Mouse (Mus musculus) urinary bladder, postnatal 0 days (tissue): ENCODE data around the gene Slc15a3. TPM values are rescaled to one million over a fixed set of nuclear protein-coding genes. Genes with fewer than 3 reads are reported as not detected.

ENCODE experiments used
- polyA plus RNA-seq: library from polyadenylated mRNA; unstranded; fragments of >200 nt; fragmentation: Nextera tagmentation; extraction: Ambion mirVana; gene quantifications from 2 replicates; pipeline ENCODE4 v1.2.1, GENCODE M21; 2015

Gene Slc15a3
- 0.96 and 3.0 TPM in 2 replicates for polyA plus RNA-seq

DNA sequence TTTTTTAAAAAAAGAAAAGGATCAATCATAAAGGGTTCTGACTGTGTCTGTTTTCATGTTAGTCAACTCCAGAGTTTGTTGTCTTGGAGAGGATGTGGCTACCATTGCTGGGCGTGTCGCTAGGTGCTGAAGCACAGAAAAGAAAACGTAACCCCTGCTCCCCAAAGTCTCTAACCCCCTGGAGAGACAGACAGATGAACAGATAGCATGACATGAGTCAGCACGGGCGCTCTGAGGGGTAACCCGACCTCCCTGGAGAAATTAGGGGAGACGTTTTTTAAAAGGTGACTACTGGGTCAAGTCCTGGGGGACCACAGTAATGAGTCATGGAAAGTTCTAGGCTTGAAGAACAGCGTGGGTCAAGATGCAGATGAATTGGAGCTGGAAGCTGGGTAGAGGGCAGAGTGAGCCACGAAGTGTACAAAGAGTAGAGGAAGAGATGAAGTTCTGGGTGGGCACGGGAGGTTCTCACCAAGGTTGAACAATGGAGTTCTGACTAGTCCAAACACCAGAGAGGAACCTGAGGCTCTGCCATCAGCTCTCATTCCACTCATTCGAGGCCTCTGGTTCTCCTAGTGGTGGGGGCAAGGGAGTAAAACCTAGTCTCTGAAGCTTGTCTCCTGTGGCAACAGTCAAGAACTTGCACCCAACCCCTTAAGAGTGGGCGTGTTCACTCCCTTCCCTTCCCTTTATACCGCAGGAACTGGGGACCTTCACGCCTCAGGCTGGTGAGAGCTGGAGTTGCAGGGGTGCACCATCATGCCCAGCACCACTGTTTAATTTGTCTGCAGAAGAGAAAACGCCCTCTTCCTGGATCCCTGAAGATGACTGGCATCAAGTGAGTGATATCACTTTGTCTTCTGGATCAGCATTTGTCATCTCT is at the start of gene Slc15a3:
TSS of gene Slc15a3 (plus strand) at position 718 of the 883 bp plus-strand sequence.

DNA sequence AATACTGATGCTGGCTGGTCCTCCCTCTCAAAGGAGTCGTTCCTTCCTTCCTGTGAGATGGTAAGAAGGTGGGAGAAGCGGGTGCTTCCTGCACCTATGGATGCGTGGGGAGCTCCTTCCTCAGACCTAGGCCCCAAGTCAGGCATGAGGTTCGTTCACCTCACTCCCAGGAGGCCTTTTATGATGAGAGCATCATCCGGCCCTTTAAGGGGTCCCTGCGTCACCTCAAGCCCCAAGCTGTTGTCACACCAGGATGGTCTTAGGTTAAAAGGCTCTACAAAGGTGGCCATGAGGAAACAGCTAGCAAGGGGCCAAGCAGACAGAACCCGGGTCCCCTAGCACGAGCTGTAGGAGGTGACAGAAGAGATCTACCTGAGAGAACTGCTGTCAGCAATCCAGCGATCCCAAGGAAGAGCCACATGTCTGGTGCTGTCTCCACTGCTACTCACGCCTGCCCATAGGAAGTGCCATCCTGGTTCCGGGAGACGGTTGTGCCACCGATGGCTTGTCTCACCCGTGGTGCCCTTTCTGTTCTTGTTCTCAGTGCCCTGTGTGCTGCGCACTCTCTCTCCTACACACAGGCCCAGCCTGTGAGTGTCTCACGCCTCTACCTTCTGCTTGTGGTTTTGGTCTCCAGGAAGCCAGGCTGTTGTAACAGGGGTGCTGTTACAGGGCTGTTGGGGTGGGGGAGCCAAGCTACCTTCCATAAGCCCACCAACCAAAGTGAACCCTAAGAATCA is 9.9 kb upstream of the Slc15a3 start, which contains the start of gene Cd6:
TSS of gene Cd6 (minus strand) at position 623 of the 740 bp plus-strand sequence.

DNA sequence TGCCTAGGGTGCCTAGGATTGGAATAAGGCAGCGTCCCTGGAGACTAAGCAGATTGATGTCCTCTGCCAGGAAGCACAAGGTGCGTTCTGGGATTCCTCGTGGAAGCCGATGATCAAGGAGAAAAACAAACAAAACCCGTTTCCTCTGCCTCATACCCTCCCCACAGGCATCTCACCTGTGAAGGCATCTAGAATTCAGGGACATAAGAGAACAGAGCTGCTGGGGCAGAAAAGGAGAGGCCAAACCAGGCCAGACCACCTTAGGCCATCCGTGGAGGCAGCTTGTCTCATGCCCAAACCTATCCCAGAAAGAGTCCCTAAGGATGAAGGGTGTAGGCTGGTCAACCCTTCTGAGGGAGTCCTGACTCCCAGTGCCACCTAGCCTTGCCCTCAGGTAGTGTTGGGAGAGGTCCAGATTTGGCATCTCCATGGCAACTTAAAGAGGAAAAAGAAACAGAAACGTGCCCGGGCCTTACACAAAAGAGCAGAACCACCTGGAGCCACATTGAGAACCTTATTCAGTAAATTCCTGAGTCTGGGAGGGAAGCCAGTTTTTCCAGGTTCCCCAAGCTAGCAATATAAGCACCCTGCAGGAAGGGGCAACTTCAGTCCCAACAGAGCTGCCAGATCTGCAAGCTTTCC is 30.5 kb downstream of the Slc15a3 start, which contains the start of gene Tmem132a:
TSS of gene Tmem132a (minus strand) at position 55 of the 642 bp plus-strand sequence.

DNA sequence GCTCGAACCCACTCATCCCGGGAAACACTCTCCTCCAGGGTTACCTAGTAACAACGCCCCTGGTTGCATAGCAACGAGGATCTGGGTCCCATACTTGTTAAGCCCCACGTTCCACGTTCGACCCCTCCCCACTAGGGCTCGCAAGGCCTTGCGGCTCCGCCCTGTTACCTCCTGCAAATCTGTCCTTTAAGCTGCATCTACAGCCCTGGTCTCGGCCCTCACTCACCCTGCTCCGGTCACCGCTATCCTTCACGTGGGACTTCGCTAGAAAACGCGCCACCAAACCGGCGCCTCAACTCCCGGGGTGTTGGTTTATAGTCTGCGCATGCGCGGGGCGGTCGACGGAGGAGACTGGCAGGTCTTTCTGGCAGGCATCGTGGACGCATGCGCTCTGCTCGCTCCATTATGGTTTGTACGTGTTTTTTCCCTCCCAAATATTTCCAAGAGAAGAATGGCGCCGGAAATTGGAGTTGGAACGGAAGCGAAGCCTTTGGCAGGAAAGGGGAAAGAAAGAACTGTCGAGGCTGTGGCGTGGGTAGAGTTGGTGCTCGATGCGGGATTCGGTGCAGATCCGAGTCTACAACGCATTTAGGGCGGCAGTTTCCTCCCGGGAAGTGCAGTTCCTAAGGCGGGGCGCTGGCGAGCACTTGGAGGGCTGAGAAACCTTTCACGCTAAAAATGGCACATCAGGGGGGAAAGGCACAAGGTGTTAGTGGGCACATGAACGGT is 42.1 kb downstream of the Slc15a3 start, which contains the start of gene Tmem109:
TSS of gene Tmem109 (minus strand) at position 576 of the 729 bp plus-strand sequence.

DNA sequence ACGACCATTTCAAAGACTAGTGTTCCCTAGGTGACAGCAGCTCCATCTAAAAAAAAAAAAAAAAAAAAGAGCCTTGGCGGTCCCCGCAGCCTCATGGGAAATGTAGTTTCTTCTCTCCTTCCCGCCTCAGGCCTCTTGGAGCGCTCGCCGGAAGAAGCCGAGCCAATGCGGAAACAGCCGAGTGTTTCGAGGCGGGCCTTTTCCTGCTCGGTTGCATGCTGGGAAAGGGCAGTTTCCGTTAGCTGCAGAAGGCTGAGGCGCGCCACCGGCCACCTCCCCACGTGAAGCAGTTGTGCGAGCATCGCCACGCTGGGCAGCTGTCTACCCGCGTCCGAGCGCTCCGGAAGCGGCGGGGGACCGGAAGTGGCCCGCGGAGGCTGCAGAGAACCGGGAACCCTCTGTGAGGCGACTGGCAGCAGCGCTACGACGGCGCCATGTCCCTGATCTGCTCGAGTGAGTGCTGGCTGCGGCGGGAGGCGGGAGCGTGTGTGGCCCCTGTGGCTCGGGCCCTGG is 55.5 kb downstream of the Slc15a3 start, which contains the start of gene Prpf19:
TSS of gene Prpf19 (plus strand) at position 216 of the 513 bp plus-strand sequence.

Other genes with a start within 250 kb of the Slc15a3 start
- gene Ddb1, start 234.4 kb upstream of the Slc15a3 start, polyA plus RNA-seq = 193 and 203 TPM in 2 replicates
- 10.2 and 10.6 TPM in 2 replicates for gene Tkfc, start 234.1 kb upstream of the Slc15a3 start, polyA plus RNA-seq
- 0.47 and 0.58 TPM in 2 replicates for gene Vwce, start 205.5 kb upstream of the Slc15a3 start, polyA plus RNA-seq
- gene Pga5, start 161.7 kb upstream of the Slc15a3 start, polyA plus RNA-seq = 2.0 and 2.3 TPM in 2 replicates
- gene Vps37c, start 151.0 kb upstream of the Slc15a3 start, polyA plus RNA-seq = 20.9 and 21.5 TPM in 2 replicates
- gene Cd5, start 100.7 kb upstream of the Slc15a3 start, polyA plus RNA-seq = not detected in 2 replicates
- gene Cd6, start 9.7 kb upstream of the Slc15a3 start, polyA plus RNA-seq = not detected in 2 replicates
- gene Tmem132a, start 30.2 kb downstream of the Slc15a3 start, polyA plus RNA-seq = 11.1 and 12.4 TPM in 2 replicates
- gene Tmem109, start 42.3 kb downstream of the Slc15a3 start, polyA plus RNA-seq = 119 and 130 TPM in 2 replicates
- 17.2 and 19.5 TPM in 2 replicates for gene Prpf19, start 55.5 kb downstream of the Slc15a3 start, polyA plus RNA-seq
- 0.24 and 0.46 TPM in 2 replicates for gene Zp1, start 80.9 kb downstream of the Slc15a3 start, polyA plus RNA-seq
- gene Ptgdr2, start 97.4 kb downstream of the Slc15a3 start, polyA plus RNA-seq = 0.11 TPM in 1 of 2 replicates, not detected in the other
- 20.8 and 21.6 TPM in 2 replicates for gene Ccdc86, start 109.5 kb downstream of the Slc15a3 start, polyA plus RNA-seq
- gene Ms4a10, start 134.9 kb downstream of the Slc15a3 start, polyA plus RNA-seq = 0.17 and 0.27 TPM in 2 replicates
- not detected in 2 replicates for gene Ms4a15, start 153.5 kb downstream of the Slc15a3 start, polyA plus RNA-seq
- not detected in 2 replicates for gene Ms4a18, start 178.3 kb downstream of the Slc15a3 start, polyA plus RNA-seq
- gene Ms4a8a, start 241.4 kb downstream of the Slc15a3 start, polyA plus RNA-seq = 0.87 and 8.1 TPM in 2 replicates